Mouse (Mus musculus) limb, embryonic 14.5 days (tissue): ENCODE measurements around the gene Tnfrsf13c. TPM values are rescaled to one million over a fixed set of nuclear protein-coding genes. Genes with fewer than 3 reads are reported as not detected.

Source experiments
- ATAC-seq: fragments of 200-750 bp; cut with Nextera tagmentation; 2 replicates; pipeline ENCODE4 v1.8.0; 2017; ENCODE audit warnings: low read depth, moderate number of reproducible peaks, moderate TSS enrichment; ENCODE audit not compliant: low FRiP score
- DNase-seq: peaks from one replicate; pipeline ENCODE4 v3.0.0-alpha.2; 2015; ENCODE audit warnings: low spot score
- H3K27ac ChIP-seq: fragments of 300-500 bp; sonication (generic); replicated peaks from 2 replicates; pipeline ENCODE4 v1.5.1; 2014; ENCODE audit warnings: low read depth, mild to moderate bottlenecking, low read length, moderate library complexity, mixed read lengths
- H3K27me3 ChIP-seq: fragments of 300-500 bp; sonication (generic); 2 replicates; pipeline ENCODE4 v1.6.1; 2014; ENCODE audit warnings: low read length, mixed read lengths; ENCODE audit not compliant: control insufficient read depth, insufficient read depth
- H3K36me3 ChIP-seq: fragments of 300-500 bp; sonication (generic); 2 replicates; pipeline ENCODE4 v1.6.1; 2014; ENCODE audit warnings: mild to moderate bottlenecking, low read length, moderate library complexity, mixed read lengths; ENCODE audit not compliant: control insufficient read depth, insufficient read depth
- H3K4me1 ChIP-seq: fragments of 300-500 bp; sonication (generic); 2 replicates; pipeline ENCODE4 v1.6.1; 2014; ENCODE audit warnings: antibody characterized with exemption, low read length, mixed read lengths; ENCODE audit not compliant: control insufficient read depth, insufficient read depth
- H3K4me2 ChIP-seq: fragments of 300-500 bp; sonication (generic); replicated peaks from 2 replicates; pipeline ENCODE4 v1.6.1; 2014; ENCODE audit warnings: low read depth, mild to moderate bottlenecking, low read length, moderate library complexity; ENCODE audit not compliant: severe bottlenecking
- H3K4me3 ChIP-seq: fragments of 300-500 bp; sonication (generic); replicated peaks from 2 replicates; pipeline ENCODE4 v1.5.1; 2014; ENCODE audit warnings: low read length
- H3K9ac ChIP-seq: fragments of 300-500 bp; sonication (generic); 2 replicates; pipeline ENCODE4 v1.6.1; 2014; ENCODE audit warnings: mild to moderate bottlenecking, low read depth, low read length, moderate library complexity; ENCODE audit not compliant: severe bottlenecking
- H3K9me3 ChIP-seq: fragments of 300-500 bp; sonication (generic); 2 replicates; pipeline ENCODE4 v1.6.1; 2016; ENCODE audit warnings: low read length; ENCODE audit not compliant: control insufficient read depth
- POLR2A ChIP-seq: fragments of 200-500 bp; IDR thresholded peaks from 2 replicates; pipeline ENCODE4 v1.8.0; 2012; ENCODE audit warnings: inconsistent platforms, mild to moderate bottlenecking, moderate library complexity, borderline replicate concordance; ENCODE audit not compliant: insufficient read depth, insufficient read length; ENCODE audit errors: extremely low read depth
- WGBS: fragments of 180-500 bp; shearing (Covaris S2); extraction: QIAGEN DNeasy Blood & Tissue Kit; methylation state at CpG from one replicate; pipeline ENCODE4 v1.1.7; 2014; 5-methylcytosine and 5-hydroxymethylcytosine counted together
- polyA plus RNA-seq, 2 experiments: library from polyadenylated mRNA; depleted of rRNA in 1 of 2; stranded (reverse) in 1 of 2; unstranded in 1 of 2; fragments of >200 nt; fragmentation: Nextera tagmentation in 1 of 2; extraction: Ambion mirVana in 1 of 2; gene quantifications; 2 replicates each; pipeline versions ENCODE4 v1.2.1 to v1.2.3; 2012 to 2014

Tnfrsf13c gene
- 0.29 and 0.46 TPM in 2 replicates for polyA plus RNA-seq (2012; rRNA removed)
- 0.22 and 0.29 TPM in 2 replicates for polyA plus RNA-seq (2014; fragmentation: Nextera tagmentation; extraction: Ambion mirVana)

GRCm38 (mm10) chr15:82223657-82224601 lies at the start of gene Tnfrsf13c:
TSS of gene Tnfrsf13c (minus strand) at chr15:82224369.
- TF ChIP-seq POLR2A = no peak
- 4% methylated on average over 42 of the region's 44 CpGs for WGBS
- peak within 1 kb of the TSS; percentile 16; the same call in 1 of the 2 replicates for H3K9ac ChIP-seq
- 0 out of 2 replicates have a peak, but pooled peaks cover 4% of the 10 kb centered on the region for H3K4me1 ChIP-seq
- DNase-seq (no peak), ATAC-seq (peak; percentile 39; the same call in 1 of the 2 replicates)
- H3K36me3 ChIP-seq = no peaks in the 10 kb centered on the region
- H3K4me2 ChIP-seq = peak within 1 kb of the TSS; percentile 59
- no peak within 1 kb of the TSS for H3K27ac ChIP-seq
- H3K27me3 ChIP-seq = peaks cover 22% of the 10 kb centered on the region; the same call in 1 of the 2 replicates
- peak within 1 kb of the TSS; percentile 31 for H3K4me3 ChIP-seq
- no peaks in the 10 kb centered on the region for H3K9me3 ChIP-seq

DNA sequence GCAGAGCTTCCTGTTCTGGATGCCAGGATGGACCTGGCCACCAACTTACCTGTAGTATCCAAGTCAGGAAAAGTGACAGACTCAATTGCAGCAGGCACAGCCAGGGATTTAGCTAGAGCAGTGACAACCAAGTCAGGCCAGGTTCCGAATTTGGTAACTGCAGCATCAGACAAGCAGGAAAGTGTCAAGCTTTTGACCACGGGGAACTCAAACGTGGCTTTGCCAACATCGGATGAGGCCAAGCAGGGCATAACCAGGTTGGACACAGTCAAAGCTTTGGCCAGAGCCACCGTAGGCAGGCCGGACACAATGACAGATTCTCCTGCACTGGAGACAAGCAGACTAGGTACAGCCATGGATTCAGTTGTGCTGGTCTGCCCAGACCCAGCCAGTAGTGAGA lies 48.1 kb upstream of the Tnfrsf13c start:
- WGBS = 83% methylated on average over 6 of the region's 6 CpGs
- no peak overlapping the region for H3K27ac ChIP-seq
- peaks cover 17% of the 10 kb centered on the region for H3K27me3 ChIP-seq
- TF ChIP-seq POLR2A = no peak
- DNase-seq (no peak), ATAC-seq (no peak)
- H3K9ac ChIP-seq = no peak overlapping the region
- H3K9me3 ChIP-seq = no peaks in the 10 kb centered on the region
- no peak overlapping the region for H3K4me3 ChIP-seq
- H3K4me2 ChIP-seq = no peak overlapping the region
- peaks cover 9% of the 10 kb centered on the region for H3K4me1 ChIP-seq
- no peaks in the 10 kb centered on the region for H3K36me3 ChIP-seq

GRCm38 (mm10) chr15:82271201-82271600 lies 47.0 kb upstream of the Tnfrsf13c start:
- peak; percentile 68 for DNase-seq
- peaks cover 17% of the 10 kb centered on the region for H3K27me3 ChIP-seq
- TF ChIP-seq POLR2A = no peak

GRCm38 (mm10) chr15:82268783-82269182 lies 44.6 kb upstream of the Tnfrsf13c start:
- H3K27me3 ChIP-seq = peaks cover 6% of the 10 kb centered on the region; the same call in 1 of the 2 replicates
- ATAC-seq (no peak), DNase-seq (no peak)
- H3K4me1 ChIP-seq = no peaks in the 10 kb centered on the region
- no peak overlapping the region for H3K27ac ChIP-seq
- WGBS = 90% methylated on average over 9 of the region's 9 CpGs
- no peak for TF ChIP-seq POLR2A
- H3K9me3 ChIP-seq = no peaks in the 10 kb centered on the region
- no peak overlapping the region for H3K9ac ChIP-seq
- H3K4me2 ChIP-seq = no peak overlapping the region
- H3K4me3 ChIP-seq = no peak overlapping the region
- H3K36me3 ChIP-seq = no peaks in the 10 kb centered on the region

More at GRCm38 (mm10) chr15:82271201-82271600, 47.0 kb upstream of the Tnfrsf13c start:
- Histone ChIP-seq H3K36me3 (no peaks in the 10 kb centered on the region), H3K4me1 (peaks cover 8% of the 10 kb centered on the region), H3K9ac (no peak overlapping the region), H3K9me3 (no peaks in the 10 kb centered on the region), H3K4me3 (no peak overlapping the region), H3K27ac (no peak overlapping the region), H3K4me2 (no peak overlapping the region)
- WGBS = 0% methylated on average over 5 of the region's 5 CpGs
- no peak for ATAC-seq

- Histone ChIP-seq H3K4me2 (no peak overlapping the region), H3K36me3 (no peaks in the 10 kb centered on the region), H3K4me3 (no peak overlapping the region), H3K4me1 (no peaks in the 10 kb centered on the region), H3K27ac (no peak overlapping the region), H3K9me3 (no peaks in the 10 kb centered on the region), H3K9ac (no peak overlapping the region), H3K27me3 (no peaks in the 10 kb centered on the region)
- no peak for ATAC-seq
- WGBS = 28% methylated on average over 3 of the region's 3 CpGs
- TF ChIP-seq POLR2A = no peak
- no peak for DNase-seq
These were observed 44.0 kb upstream of the Tnfrsf13c start for GRCm38 (mm10) chr15:82268185-82268584.
